Mouse (Mus musculus) forebrain, postnatal 0 days (tissue): ENCODE results near the gene Sin3a. TPM values are rescaled to one million over a fixed set of nuclear protein-coding genes. Genes with fewer than 3 reads are reported as not detected.

Source experiments
- ATAC-seq: fragments of 200-750 bp; cut with Nextera tagmentation; 2 replicates; pipeline ENCODE4 v1.8.0; 2017; ENCODE audit warnings: mild to moderate bottlenecking, moderate library complexity
- DNase-seq: peaks from one replicate; pipeline ENCODE4 v3.0.0-alpha.2; 2015
- H3K27ac ChIP-seq: fragments of 300-500 bp; sonication (generic); 2 replicates; pipeline ENCODE4 v1.5.1; 2014; ENCODE audit warnings: low read depth, mild to moderate bottlenecking, antibody characterized with exemption, low read length, moderate library complexity, mixed read lengths
- H3K27me3 ChIP-seq: fragments of 300-500 bp; sonication (generic); 2 replicates; pipeline ENCODE4 v1.6.1; 2014; ENCODE audit warnings: mild to moderate bottlenecking, low read length, mixed read lengths; ENCODE audit not compliant: insufficient read depth
- H3K36me3 ChIP-seq: fragments of 300-500 bp; sonication (generic); 2 replicates; pipeline ENCODE4 v1.6.1; 2014; ENCODE audit warnings: mild to moderate bottlenecking, moderate library complexity; ENCODE audit not compliant: insufficient read depth
- H3K4me1 ChIP-seq: fragments of 300-500 bp; sonication (generic); 2 replicates; pipeline ENCODE4 v1.6.1; 2014; ENCODE audit warnings: antibody characterized with exemption; ENCODE audit not compliant: insufficient read depth
- H3K4me2 ChIP-seq: fragments of 300-500 bp; sonication (generic); 2 replicates; pipeline ENCODE4 v1.6.1; 2014; ENCODE audit warnings: low read depth, mild to moderate bottlenecking, moderate library complexity
- H3K4me3 ChIP-seq: fragments of 300-500 bp; sonication (generic); 2 replicates; pipeline ENCODE4 v1.5.1; 2014; ENCODE audit warnings: low read depth, low read length, mixed read lengths
- H3K9ac ChIP-seq: fragments of 300-500 bp; sonication (generic); 2 replicates; pipeline ENCODE4 v1.6.1; 2014; ENCODE audit warnings: mild to moderate bottlenecking
- H3K9me3 ChIP-seq: fragments of 300-500 bp; sonication (generic); 2 replicates; pipeline ENCODE4 v1.6.1; 2016; ENCODE audit warnings: low read length
- CTCF ChIP-seq: sonication (generic); IDR thresholded peaks from 2 replicates; pipeline ENCODE4 v1.5.1; 2016; ENCODE audit warnings: antibody characterized with exemption, control low read depth, low read depth
- WGBS: fragments of 180-500 bp; shearing (Covaris S2); extraction: QIAGEN DNeasy Blood & Tissue Kit; methylation state at CpG from one replicate; pipeline ENCODE4 v1.1.7; 2014; 5-methylcytosine and 5-hydroxymethylcytosine counted together
- polyA plus RNA-seq: library from polyadenylated mRNA; unstranded; fragments of >200 nt; fragmentation: Nextera tagmentation; extraction: Ambion mirVana; gene quantifications from 2 replicates; pipeline ENCODE4 v1.2.1, GENCODE M21; 2015
- total RNA-seq: library from RNA; depleted of rRNA; stranded (reverse); fragments of >200 nt; gene quantifications from 2 replicates; pipeline ENCODE4 v1.2.3, GENCODE M21; 2014

Gene Sin3a
- total and polyA plus RNA-seq, 2 experiments from 2014 or later, result 16.6 to 37.5 TPM

DNA sequence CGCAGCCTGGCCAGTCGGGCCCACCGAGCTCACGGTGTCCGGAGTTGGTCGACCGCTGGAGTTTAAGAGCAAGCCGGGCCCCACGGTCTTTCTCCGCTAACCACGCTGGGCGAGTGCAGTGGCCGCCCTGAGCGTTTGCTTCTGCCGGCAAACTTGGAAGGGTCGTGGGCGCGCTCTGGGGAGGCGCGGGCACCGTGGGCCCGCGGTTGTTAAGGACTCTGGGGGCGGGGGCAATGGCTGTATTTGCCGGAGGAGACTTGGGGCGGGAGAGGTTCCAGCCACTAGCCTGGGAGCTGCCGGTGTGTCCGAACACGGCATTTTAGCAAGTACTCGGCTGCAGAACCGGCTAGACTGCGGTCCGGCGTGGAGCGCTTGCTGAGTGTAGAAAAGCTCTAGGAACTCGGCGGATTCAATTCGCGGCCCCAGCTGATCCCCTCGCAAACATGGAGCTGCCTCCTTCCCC lies 717 bp downstream of the Sin3a start:
- Histone ChIP-seq H3K27ac (peak overlapping the region; percentile 92), H3K4me1 (peaks cover 13% of the 10 kb centered on the region), H3K36me3 (no peaks in the 10 kb centered on the region), H3K4me2 (peak overlapping the region; percentile 86), H3K9ac (peak overlapping the region; percentile 63), H3K9me3 (no peaks in the 10 kb centered on the region), H3K27me3 (no peaks in the 10 kb centered on the region), H3K4me3 (peak overlapping the region; percentile 92)
- WGBS, result under 1% methylated on average over 40 of the region's 40 CpGs
- TF ChIP-seq CTCF, result no peak
- no peak for ATAC-seq
- no peak for DNase-seq

DNA sequence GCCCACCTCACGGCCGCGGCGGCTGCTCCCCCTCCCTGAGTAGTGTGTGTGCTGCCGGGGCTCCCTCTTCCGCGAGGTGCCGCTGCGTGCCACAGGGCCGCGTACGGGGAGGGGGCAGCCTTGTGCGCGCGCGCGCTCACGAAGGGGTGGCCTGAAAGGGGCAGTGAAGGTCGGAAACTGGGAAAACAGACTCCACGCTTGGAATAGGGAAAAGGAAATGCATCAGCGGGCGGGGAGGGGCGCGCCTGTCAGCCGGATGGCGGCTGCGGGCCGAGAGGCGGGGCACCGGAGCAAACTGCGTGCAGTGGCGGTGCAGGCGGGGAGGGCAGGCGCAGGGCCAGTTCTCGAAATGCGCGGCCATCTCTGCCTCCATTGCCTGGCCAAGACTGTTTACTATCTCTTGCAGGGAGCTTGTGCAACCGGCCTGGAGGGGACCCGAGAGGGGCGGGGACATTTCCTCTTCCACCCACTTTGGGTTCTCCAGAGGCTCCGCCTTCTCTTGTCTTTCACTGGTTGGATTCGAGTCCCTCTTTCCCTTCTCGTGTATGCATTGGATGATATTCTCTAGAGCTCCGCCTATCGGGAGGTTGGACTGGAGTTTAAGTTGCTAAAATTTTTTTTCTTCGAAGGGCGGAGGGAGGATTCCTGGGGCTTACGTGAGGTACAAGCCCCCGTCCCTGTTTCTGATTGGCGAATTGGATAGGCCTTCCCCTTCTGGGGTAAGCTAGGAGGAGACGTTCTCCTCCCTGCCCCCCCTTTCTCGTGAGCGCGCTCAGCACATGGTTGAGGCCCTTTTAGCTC lies 1.3 kb downstream of the Sin3a start:
- H3K9ac ChIP-seq, result peak overlapping the region; percentile 63
- H3K4me1 ChIP-seq, result peaks cover 13% of the 10 kb centered on the region
- ATAC-seq (peak; percentile 66), DNase-seq (peak; percentile 98)
- no peaks in the 10 kb centered on the region for H3K27me3 ChIP-seq
- no peaks in the 10 kb centered on the region for H3K36me3 ChIP-seq
- TF ChIP-seq CTCF, result peak; percentile 78
- peak overlapping the region; percentile 92 for H3K4me3 ChIP-seq
- H3K9me3 ChIP-seq, result no peaks in the 10 kb centered on the region
- H3K4me2 ChIP-seq, result peak overlapping the region; percentile 86
- peak overlapping the region; percentile 92 for H3K27ac ChIP-seq
- WGBS, result 2% methylated on average over 50 of the region's 54 CpGs

DNA sequence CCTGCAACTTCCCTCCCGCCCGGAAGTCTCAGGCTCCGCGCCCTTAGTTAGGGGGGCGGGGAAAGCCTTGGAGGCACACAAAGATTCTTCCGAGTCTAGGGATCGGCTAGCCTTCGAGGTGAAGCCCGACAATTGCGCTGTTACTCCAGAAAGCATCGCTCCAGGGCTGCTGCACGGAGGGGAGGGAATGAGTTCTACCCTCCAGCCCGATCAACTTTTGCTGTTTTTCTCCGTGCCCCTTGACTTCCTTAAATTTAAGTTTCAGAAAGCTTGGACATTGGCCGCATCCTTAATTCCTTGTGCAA lies 1.9 kb downstream of the Sin3a start:
- Histone ChIP-seq H3K4me3 (peak overlapping the region; percentile 92), H3K9me3 (no peaks in the 10 kb centered on the region), H3K36me3 (no peaks in the 10 kb centered on the region), H3K4me1 (peaks cover 13% of the 10 kb centered on the region), H3K9ac (peak overlapping the region; percentile 37), H3K4me2 (peak overlapping the region; percentile 86), H3K27me3 (no peaks in the 10 kb centered on the region), H3K27ac (peak overlapping the region; percentile 71)
- no peak for ATAC-seq
- 5% methylated on average over 15 of the region's 15 CpGs for WGBS
- no peak for DNase-seq
- TF ChIP-seq CTCF, result no peak

- no peaks in the 10 kb centered on the region for H3K9me3 ChIP-seq
- peaks cover 13% of the 10 kb centered on the region for H3K4me1 ChIP-seq
- 4% methylated on average over 21 of the region's 21 CpGs for WGBS
- H3K27ac ChIP-seq, result peak overlapping the region; percentile 83
- peak overlapping the region; percentile 92 for H3K4me3 ChIP-seq
- DNase-seq, result peak; percentile 11
- H3K27me3 ChIP-seq, result no peaks in the 10 kb centered on the region
- TF ChIP-seq CTCF, result peak; percentile 25; the same call in 1 of the 2 replicates
- peak overlapping the region; percentile 37 for H3K9ac ChIP-seq
- peak overlapping the region; percentile 86 for H3K4me2 ChIP-seq
- no peaks in the 10 kb centered on the region for H3K36me3 ChIP-seq
- no peak for ATAC-seq
Observed at GRCm38 (mm10) chr9:57074171-57074821, 2.5 kb downstream of the Sin3a start.

DNA sequence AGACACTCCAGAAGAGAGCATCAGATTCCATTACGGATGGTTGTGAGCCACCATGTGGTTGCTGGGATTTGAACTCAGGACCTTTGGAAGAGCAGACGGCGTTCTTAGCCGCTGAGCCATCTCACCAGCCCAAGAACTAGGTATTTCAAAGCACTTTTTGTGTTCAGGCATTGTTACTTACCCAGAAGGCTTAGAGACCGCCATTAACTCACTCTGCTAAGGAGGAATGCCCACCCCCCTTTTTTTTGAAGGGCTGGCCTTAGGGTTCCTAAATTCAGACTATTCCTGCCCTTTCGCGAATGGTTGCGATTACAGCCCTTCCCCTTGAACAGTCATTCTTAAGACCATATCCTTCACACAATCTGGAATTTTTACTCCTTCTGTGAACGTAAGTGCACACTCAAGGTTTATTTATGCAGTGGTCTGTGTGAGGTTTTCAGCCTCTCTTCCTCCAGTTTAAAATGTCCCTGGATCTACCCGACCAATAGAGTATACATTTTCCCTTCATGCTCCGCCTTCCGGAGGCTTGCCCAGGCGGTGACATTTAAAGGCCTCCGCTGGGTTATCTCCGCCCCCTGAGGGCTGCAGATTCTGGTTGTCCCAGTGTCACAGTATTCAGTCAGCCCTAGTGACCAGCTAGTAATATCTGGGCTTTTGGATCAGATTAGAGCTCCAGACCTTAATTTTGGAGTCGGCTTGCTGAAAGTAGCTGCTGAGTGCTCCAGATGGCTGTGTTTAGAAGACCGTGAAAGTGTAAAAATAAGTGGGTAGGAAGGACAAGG lies 3.2 kb downstream of the Sin3a start:
- Histone ChIP-seq H3K27ac (peak overlapping the region; percentile 83), H3K9me3 (no peaks in the 10 kb centered on the region), H3K4me3 (peak overlapping the region; percentile 92), H3K36me3 (no peaks in the 10 kb centered on the region), H3K27me3 (no peaks in the 10 kb centered on the region), H3K4me1 (peaks cover 13% of the 10 kb centered on the region), H3K4me2 (peak overlapping the region; percentile 86), H3K9ac (peak overlapping the region; percentile 43)
- no peak for TF ChIP-seq CTCF
- ATAC-seq (no peak), DNase-seq (peak; percentile 75)
- 3% methylated on average over 17 of the region's 17 CpGs for WGBS

DNA sequence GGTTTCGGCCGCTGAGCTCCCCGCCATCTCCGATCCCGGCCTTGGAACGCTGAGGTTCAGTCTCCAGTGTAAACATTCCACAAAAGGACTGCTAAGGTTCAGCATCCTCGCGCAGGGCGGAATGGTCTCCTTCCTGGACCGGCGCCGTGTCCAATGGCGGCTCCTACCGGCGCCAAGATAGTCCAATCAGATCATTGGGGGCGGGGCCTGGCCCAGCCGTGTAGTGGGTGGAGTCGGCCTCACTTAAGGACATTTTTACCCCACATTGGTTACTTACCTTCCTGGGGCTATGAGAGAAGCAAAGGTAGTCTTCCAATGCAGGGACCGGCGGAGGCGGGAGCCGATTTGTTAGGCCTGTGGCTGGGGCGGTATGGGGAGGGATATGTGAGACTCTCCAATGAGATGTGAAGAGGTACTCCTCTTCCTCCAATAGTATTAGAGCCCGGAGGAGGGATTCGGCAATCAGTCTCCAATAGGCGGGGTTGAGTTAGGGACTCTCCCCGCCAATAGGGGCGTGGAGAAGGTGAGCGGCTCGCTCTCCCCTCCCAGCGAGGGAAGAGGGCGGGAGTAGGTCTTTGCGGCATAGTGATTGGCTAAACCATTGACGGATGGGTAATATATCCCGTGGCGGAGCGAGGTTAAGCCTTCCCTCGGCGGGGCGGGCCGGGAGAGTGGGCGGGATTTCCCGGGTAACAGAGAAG lies 4.0 kb downstream of the Sin3a start:
- H3K9ac ChIP-seq, result peak overlapping the region; percentile 43
- peaks cover 13% of the 10 kb centered on the region for H3K4me1 ChIP-seq
- H3K27me3 ChIP-seq, result no peaks in the 10 kb centered on the region
- DNase-seq (peak; percentile 99), ATAC-seq (peak; percentile 84)
- no peaks in the 10 kb centered on the region for H3K36me3 ChIP-seq
- no peak for TF ChIP-seq CTCF
- peak overlapping the region; percentile 86 for H3K4me2 ChIP-seq
- WGBS, result under 1% methylated on average over 43 of the region's 43 CpGs
- no peaks in the 10 kb centered on the region for H3K9me3 ChIP-seq
- peak overlapping the region; percentile 92 for H3K4me3 ChIP-seq
- H3K27ac ChIP-seq, result peak overlapping the region; percentile 93
